Mouse (Mus musculus): ENCODE measurements around the gene Ing1.

Ing1 gene

DNA sequence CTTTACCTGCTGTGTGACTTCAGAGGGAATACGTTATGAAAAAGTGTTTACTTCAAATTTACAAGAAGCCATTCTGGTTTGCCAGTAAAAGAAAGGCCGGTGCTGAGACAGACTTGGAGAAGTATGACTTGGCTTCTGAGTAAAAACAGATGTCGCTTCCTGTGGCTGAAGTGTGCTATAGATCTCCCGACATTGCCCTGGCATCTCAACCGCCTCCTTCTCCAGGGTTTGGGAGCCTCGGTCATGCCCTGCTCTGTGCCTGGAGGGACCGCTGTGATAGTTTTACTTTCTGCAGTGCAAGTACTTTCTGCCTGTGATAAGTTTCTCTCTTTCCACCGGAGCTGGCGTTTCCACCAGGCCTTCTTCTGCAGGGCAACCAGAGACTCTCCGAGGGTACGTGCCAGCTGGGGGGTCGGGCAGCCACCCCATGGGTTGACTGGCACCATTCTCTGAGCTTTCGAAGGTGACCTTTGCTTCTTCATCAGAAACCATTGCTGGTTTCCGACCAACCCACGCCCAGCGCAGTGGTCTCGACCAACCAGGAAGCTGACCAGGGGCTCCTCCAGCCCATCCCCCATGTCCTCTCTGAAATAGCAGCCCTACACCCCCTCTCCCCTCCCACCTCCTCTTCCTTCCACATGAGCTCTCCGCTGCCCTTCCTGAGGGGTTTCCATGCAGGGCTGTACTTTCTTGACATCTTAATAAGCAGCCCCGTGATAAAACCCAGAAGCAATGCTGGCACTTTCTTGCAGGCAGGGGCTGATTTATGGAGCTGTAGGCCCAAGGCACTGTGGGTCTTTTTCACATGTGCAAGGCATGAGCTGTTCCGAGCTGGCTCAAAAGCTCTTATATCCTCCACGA is 30.4 kb downstream of the Ing1 start:
- DNase-seq (ENCODE audit: low read depth, low spot score), result no peak

DNA sequence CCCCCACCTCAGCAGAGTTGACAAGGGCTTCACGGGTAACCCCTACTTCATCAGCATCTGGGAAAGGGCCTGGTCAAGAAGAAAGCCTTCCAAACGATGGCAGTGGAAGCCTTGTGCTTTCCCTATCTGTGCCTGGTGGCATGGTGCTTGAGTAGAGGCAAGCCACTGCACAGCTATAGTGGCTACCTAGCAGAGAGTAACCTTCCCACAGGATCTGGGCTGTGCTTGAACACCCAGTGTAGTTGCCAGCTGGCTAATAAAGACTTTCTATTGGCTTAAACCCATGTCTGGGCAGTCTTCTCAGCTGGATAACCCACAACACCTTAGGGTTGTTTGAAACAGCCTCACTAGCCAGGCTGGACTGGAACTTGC is 31.0 kb downstream of the Ing1 start:
- DNase-seq (ENCODE audit: low read depth, low spot score), result no peak

DNA sequence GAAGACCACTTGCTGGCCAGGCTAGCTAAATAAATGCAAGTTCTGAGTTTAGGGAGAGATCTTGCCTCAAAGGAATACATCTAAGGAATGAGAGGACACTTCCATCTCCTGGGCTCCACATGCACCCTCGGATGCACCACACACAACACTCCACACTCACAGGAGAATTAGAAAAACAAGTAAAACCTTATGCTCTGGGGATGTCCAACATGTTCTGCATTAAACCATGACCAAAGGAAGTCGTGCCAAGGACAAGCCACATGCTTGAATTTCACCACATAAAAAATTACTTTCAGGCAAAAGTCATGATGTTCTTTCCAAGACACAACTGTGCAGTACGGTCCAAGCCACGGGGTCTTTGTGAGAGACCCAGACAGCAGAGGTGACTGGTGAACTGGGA is 36.5 kb downstream of the Ing1 start:
- no peak for DNase-seq (ENCODE audit: low read depth, low spot score)

DNA sequence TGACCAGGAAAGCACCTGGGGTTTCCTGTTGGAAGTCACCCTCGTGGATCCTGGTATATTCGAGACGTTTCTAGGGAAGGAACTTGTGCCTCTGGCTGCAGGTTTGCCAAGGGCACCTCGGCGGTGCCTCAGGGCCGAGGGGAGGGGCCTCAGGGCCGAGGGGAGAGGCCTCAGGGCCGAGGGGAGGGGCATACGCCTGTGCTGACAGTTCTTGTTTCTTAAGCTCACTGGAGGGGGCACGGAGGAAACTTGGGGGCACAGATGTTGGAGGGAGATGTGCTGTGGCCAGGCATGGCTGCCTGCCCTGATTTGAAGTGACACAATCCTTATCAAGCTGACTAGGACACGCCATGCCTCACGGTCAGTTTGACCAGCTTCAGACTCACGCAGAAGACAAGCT is 36.9 kb downstream of the Ing1 start:
- DNase-seq (ENCODE audit: low read depth, low spot score), result peak; percentile 48

DNA sequence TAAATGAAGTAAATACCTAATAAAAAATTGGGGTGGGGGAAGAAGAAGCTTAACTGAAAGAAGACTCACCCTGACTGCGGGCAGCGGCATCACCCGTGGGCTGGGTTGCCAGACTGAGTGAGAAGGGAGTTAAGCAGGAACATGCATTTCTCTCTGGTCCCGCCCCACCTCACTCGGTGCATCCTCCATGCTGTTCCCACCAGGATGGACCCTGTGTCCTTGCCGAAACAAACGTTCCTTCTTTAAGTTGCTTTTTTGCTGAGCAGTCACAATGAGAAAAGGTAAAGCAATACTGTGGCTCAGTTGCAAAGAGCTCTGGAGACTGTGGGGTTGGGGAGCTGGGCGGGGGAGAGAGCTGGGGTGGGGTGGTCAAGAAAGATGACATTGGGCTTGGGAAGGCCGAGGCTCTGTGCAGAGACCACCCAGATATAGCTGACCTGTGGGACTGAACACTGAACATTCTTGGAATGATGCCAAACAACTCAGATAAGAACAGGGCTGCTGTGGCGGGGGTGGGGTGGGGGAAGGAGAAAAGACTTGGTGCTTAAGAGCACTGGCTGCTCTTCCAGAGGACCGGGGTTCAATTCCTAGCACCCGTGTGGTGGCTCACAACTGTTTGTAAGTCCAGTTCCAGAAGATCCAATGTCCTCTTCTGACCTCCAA is 38.0 kb downstream of the Ing1 start:
- no peak for DNase-seq (ENCODE audit: low read depth, low spot score)

DNA sequence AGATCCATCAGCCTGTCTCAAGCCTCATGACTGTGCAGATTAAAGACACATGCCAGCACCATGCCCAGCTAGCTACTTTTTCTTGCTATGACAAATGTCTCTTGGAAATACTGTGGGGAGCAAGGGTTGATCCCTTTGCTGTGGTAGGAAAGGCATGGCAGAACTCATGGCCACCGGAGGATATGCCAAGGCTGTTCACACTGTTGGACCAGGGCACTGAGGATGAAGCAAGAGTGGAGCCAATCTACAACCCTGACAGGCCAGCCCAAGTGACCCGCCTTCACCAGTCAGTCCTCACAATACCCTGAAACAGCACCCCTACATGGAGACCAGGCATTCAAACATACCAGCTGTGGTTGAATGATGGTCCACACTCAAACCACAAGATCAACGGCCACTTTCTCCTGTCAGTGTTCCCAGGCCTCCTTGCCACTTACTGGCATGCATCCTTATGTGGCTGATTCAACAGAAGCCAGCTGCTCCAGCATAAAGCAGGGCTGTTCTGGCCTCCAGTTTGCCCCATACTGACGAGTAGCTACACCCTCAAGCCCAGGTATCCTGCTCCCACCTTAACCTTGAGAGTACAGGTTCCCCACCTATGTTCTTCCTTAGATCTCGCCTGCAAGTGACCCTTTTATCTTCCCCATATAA is 45.1 kb downstream of the Ing1 start:
- DNase-seq (ENCODE audit: low read depth, low spot score), result no peak

DNA sequence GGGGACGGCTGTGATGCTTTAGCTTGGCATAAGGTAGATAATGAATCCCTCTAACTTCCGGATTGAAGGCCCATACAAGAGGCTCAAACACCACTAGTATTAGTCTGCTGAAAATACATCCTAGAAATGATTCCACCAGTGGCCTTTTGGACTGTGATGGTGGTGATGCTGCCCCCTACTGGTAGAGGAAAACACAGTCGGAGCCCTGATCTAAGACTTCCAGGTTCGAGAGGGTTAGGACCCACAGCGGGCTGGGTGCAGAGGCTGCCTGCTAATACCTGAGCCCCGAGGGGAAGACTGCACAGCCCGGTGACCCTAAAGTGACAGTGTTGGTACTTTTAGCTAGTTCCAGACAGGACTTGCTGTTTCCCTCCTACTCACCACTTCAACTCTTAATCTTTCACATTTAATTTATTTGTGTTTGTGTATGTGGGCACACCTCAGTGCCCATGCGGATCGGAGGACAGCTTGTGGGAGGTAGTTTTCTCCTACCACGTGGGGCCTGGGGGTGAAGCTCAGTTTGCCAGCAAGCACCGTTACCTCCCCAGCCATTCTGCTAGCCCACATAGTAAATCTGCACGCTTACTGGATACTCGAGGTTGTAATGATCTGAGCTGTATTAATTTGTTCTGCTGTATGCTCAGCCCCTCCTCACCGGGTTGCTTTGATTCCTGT is 46.8 kb downstream of the Ing1 start:
- peak; percentile 76 for DNase-seq (ENCODE audit: low read depth, low spot score)

DNA sequence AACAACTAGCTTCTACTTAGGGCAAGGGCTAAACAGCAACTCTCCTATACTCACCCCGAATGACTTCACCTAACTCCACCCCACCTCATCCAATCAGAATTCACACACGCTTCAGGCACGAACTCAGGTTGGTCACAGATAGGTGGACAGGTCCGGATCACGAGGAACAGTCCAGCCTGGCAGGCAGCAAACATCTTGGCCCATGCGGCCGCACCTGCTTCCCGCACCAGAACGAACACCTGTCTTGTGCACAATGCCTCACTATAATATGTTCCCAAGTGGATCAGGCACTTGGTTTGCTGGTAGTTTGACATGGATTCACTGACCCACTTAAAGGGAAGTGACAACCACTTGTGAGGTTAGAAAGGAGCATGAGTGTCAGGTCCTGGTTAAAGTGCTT is 53.5 kb downstream of the Ing1 start:
- DNase-seq (ENCODE audit: low read depth, low spot score), result no peak
